Mouse (Mus musculus) bone marrow, adult 2 months (tissue): ENCODE results near the gene Iqsec1. TPM values are rescaled to one million over a fixed set of nuclear protein-coding genes. Genes with fewer than 3 reads are reported as not detected.

ENCODE experiments used
- H3K27ac ChIP-seq: fragments of 200-500 bp; 2 replicates; pipeline ENCODE4 v1.5.1; 2012; ENCODE audit warnings: low read depth, mild to moderate bottlenecking, control low read depth, inconsistent platforms, low read length; ENCODE audit not compliant: control insufficient read depth, poor library complexity, insufficient read depth
- H3K4me1 ChIP-seq: fragments of 200-500 bp; 2 replicates; pipeline ENCODE4 v1.6.1; 2011; ENCODE audit warnings: low read length; ENCODE audit not compliant: control insufficient read depth, insufficient read depth
- H3K4me3 ChIP-seq: fragments of 200-500 bp; replicated peaks from 2 replicates; pipeline ENCODE3; 2011; ENCODE audit warnings: mild to moderate bottlenecking, low read depth, low read length, control low read depth; ENCODE audit not compliant: control insufficient read depth
- CTCF ChIP-seq: fragments of 200-500 bp; IDR thresholded peaks from 2 replicates; pipeline ENCODE4 v1.5.1; 2011; ENCODE audit warnings: low read length, control low read depth; ENCODE audit not compliant: control insufficient read depth, insufficient read depth
- POLR2A ChIP-seq: fragments of 200-500 bp; IDR thresholded peaks from 2 replicates; pipeline ENCODE4 v1.6.1; 2011; ENCODE audit warnings: low read depth, mild to moderate bottlenecking, control low read depth, low read length, borderline replicate concordance; ENCODE audit not compliant: control insufficient read depth
- WGBS: fragments of 180-500 bp; shearing (Covaris S2); methylation state at CpG from one replicate; pipeline ENCODE4 v1.1.7; 2018; 5-methylcytosine and 5-hydroxymethylcytosine counted together
- polyA plus RNA-seq: library from polyadenylated mRNA; stranded (reverse); fragments of >200 nt; gene quantifications from 2 replicates; pipeline ENCODE4 v1.2.4, GENCODE M21; 2011; ENCODE audit warnings: low replicate concordance; ENCODE audit not compliant: missing spikeins, insufficient read depth, insufficient read length

Iqsec1 gene
- polyA plus RNA-seq, 1 experiment = 81.1 TPM

DNA sequence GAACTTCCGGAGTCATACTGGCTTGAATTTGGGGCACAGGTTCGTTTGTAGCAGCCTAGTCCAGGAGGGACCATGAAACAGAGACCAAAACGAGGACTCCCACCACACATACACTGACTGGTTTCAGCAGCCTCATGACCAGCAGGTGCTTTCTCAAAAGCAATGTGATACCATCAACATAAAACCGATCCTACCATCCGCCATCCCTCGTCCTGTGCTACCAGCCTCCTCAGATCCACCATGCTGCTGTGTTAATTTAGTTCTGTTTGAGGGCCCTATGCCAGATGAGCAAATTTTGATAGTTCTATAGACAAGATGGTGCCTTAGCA is 232.9 kb downstream of the Iqsec1 start:
- WGBS = 72% methylated on average over 6 of the region's 6 CpGs
- Histone ChIP-seq H3K27ac (peak overlapping the region; percentile 74), H3K4me3 (peak overlapping the region; percentile 42), H3K4me1 (peaks cover 18% of the 10 kb centered on the region)
- TF ChIP-seq CTCF (no peak), POLR2A (no peak)

DNA sequence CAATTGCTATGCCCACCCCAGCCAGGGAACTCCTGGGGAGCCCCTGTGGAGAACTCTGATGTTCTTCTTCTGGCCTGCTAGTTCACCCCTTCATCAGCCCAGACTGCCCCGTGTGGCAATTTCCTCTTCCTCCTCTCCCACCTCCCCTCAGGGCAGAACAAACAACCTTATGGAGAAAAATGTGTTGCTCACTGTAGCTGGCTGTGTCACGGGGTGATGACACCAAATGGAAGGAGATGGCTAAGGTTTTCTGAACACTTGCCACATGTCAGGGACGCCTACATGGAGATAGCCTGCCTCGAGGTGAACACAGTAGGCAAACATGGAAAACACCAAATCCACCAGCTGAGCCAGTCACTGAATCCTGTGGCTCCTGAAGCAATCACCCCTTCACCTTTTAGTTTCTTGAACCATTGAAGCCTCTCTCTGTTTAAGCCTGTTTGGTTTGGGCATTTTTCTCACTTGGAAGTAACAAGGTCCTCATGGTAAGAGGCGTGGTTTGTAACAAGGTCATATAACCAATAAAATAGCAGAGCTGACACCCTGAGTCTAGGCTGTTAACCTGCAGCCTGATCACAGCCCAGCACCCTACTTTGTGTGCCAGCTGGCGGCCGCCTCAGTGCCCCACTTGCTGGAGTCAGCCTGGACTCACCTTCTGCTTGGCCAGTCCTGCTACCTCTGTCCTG is 233.4 kb downstream of the Iqsec1 start:
- H3K4me3 ChIP-seq = peak overlapping the region; percentile 42
- TF ChIP-seq POLR2A = no peak
- no peak for TF ChIP-seq CTCF
- WGBS = 42% methylated on average over 7 of the region's 7 CpGs
- H3K4me1 ChIP-seq = peaks cover 19% of the 10 kb centered on the region
- peak overlapping the region; percentile 74 for H3K27ac ChIP-seq

DNA sequence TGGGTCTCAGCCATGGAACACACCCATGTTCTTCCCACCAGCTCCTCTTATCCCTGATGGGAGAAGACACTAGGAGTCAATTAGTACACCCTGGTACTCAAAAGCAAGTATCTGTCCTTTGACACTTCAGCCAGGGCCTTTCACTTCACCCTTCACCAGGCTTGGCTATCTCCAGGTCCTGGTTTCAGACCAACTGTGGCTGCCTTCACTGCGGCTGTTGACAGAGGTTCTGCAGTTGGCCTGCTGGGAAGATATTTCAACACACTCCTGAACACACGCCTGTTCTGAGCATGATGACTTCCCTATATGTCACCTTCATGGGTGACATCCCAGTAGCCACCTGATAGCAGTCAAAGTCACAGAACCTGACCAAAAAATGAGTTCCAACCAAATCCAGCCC is 234.4 kb downstream of the Iqsec1 start:
- no peak overlapping the region for H3K4me3 ChIP-seq
- H3K27ac ChIP-seq = peak overlapping the region; percentile 74
- TF ChIP-seq CTCF (no peak), POLR2A (no peak)
- peaks cover 17% of the 10 kb centered on the region for H3K4me1 ChIP-seq
- 24% methylated on average over 2 of the region's 2 CpGs for WGBS

DNA sequence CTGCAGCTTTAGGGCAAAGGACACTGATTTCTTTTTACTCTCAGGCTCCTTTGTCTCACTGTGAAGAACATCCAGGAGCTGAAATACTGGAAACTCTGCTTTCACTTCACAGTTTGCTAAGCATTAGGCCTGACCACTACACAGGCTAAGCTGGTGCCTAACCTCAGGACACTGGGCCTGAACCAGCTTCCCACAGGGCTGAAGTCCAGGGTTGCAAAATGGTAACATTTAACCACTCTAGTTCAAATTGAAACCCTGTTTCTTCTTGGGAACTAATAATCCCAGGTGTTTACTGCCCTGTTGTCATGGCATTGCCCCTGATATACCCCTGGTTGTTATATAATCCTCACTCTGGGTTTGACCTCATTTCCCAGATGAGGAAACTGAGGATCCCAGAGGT is 234.8 kb downstream of the Iqsec1 start:
- peaks cover 19% of the 10 kb centered on the region for H3K4me1 ChIP-seq

DNA sequence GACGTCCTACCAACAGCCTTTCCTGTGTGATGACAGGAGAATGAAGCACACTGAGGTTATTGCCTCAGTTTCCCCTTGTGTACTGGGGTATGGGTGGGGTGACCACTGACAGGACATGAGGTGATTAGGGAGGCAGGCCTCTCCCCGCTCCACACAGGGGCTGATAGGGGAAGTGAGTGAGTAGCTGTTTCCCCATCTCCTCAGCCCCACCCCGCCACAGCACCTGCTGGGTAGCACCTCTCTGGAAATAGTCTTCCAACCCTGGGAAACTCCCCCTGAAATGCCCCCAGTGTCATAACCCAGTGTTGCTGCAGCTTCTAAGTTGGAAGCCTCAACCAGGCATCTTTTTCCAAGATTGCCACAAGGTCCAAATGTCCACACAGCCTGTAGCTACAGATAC is 236.9 kb downstream of the Iqsec1 start:
- 14% methylated on average over 3 of the region's 3 CpGs for WGBS
- Histone ChIP-seq H3K27ac (peak overlapping the region; percentile 32), H3K4me1 (peaks cover 20% of the 10 kb centered on the region), H3K4me3 (no peak overlapping the region)
- TF ChIP-seq CTCF = no peak
- no peak for TF ChIP-seq POLR2A

More for the DNA sequence above, 234.8 kb downstream of the Iqsec1 start:
- TF ChIP-seq CTCF = no peak
- TF ChIP-seq POLR2A = no peak
- peak overlapping the region; percentile 74 for H3K27ac ChIP-seq
- H3K4me3 ChIP-seq = no peak overlapping the region

DNA sequence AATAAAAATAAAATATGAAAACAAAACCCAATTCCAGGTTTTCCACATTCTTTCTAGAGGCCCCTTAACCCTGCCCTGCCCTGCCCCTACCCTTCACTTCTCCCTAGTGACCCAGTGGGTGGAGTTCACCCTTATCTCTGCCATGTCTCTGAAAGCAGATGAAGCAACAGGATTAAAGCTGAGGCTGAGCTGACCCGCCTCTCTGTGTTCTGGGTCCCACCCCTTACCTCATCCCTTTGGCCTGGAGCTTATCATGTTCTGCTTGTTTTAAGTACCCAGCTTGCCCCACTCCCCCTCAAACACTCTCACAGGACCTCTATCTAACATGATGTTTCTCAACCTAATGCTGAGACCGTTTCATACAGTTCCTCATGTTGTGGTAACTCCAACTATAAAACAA is 238.4 kb downstream of the Iqsec1 start:
- Histone ChIP-seq H3K27ac (no peak overlapping the region; the same call in 1 of the 2 replicates), H3K4me1 (peaks cover 15% of the 10 kb centered on the region), H3K4me3 (no peak overlapping the region)
- WGBS = 20% methylated on average over 2 of the region's 2 CpGs
- TF ChIP-seq CTCF = no peak
- no peak for TF ChIP-seq POLR2A

DNA sequence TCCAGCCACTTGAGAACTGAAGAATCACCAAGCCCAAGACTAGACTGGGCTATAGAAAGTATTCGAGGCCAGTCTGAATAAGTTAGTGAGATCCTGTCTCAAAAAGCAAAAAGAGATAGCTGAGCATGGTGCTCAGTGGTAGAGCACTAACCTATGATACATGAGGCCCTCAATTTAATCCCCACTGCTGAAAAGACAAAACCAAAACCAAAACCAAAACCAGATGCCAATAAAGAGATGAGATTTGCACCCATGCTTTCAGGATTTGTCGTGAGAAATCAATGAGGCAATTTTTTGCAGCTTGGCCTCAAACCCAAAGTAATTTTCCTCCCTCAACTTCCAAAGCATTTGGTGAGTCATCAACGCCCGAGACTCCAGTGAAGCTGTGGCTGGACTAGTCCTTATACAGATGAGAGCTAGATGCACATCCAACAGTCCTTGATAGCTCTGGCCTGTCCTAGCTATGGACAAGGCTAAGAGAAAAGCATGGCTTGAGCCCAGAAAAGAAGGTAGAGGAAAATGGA is 239.0 kb downstream of the Iqsec1 start:
- TF ChIP-seq CTCF (no peak), POLR2A (no peak)
- H3K4me3 ChIP-seq = no peak overlapping the region
- WGBS = 66% methylated on average over 4 of the region's 4 CpGs
- H3K4me1 ChIP-seq = peaks cover 15% of the 10 kb centered on the region
- no peak overlapping the region; the same call in 1 of the 2 replicates for H3K27ac ChIP-seq

DNA sequence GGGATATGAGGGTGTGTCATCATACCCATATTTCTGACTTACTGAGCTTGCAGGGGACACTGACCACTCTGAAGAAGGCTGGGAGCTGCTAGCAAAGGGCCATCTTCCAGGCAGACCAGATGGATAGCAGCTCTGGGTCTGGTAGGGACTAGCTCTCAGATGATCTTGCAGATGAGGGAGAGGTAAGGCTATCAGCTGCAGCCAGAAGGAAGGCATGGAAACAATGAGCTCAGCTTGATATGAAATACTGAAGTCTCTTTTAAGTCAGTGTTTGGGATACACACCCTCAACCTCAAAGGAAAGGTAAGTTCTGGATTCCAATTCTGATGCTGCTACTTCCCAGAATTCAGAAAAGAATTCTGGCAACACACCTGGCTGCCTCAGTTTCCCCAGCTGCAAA is 239.5 kb downstream of the Iqsec1 start:
- no peak overlapping the region for H3K27ac ChIP-seq
- H3K4me1 ChIP-seq = peaks cover 15% of the 10 kb centered on the region
- TF ChIP-seq POLR2A (no peak), CTCF (no peak)

More for the DNA sequence above, 239.5 kb downstream of the Iqsec1 start:
- no peak overlapping the region for H3K4me3 ChIP-seq
